Mouse (Mus musculus) T-cell, adult 66 days (primary cell): ENCODE measurements around the gene Fxyd2. TPM values are rescaled to one million over a fixed set of nuclear protein-coding genes. Genes with fewer than 3 reads are reported as not detected.

Source experiments
- total RNA-seq, 2 experiments: library from RNA; stranded (reverse); gene quantifications; 3 replicates in 1 of 2; 4 replicates in 1 of 2; pipeline ENCODE4 v1.2.4; 2023

Fxyd2 gene
- total RNA-seq, result not detected

DNA sequence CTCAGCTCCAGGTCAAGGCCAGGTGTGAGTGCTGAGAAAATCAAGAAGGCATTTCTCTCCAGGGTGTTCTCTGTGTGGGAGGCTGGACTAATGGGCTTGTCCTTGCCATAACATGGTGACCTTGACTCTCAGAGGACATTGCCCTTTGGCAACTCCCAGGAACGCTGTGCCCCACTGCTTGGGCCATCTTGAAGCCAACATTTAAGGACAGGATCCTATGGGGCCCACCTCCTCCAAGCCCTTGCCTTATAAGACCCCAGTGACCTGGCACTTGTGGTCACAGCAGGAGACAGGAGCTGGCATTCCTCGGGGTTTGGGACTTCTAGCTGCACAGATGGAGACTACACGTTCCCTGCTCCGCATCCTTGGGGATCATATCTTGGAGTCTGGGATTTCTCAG lies at the start of gene Fxyd2:
Gene Fxyd2, plus strand, starts transcription at position 236 of the 400 bp plus-strand sequence.

DNA sequence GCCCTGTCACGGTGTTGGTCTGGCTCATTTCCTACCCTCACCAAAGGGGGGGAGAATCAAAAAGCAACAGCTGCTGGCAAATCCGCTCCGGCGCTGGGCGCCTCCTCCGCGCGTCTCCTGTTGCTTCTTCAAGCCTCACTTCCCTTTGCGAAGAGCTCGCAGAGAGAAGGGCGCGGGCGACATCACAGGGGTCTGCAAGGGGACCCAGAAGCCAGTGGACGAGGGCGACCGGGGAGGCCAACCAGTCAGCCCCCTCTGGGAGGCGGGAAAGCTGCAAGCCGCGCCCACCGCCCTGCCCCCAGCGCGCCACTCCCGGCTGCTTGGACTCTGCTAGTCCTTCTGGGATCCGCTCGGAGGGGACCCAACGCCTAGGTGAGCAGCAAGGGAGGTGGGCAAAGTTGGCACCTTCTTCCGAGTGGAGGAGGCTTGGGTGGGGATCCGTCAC lies 29.3 kb upstream of the Fxyd2 start, which contains the start of gene Fxyd6:
Gene Fxyd6, plus strand, starts transcription at position 69 of the 445 bp plus-strand sequence.

DNA sequence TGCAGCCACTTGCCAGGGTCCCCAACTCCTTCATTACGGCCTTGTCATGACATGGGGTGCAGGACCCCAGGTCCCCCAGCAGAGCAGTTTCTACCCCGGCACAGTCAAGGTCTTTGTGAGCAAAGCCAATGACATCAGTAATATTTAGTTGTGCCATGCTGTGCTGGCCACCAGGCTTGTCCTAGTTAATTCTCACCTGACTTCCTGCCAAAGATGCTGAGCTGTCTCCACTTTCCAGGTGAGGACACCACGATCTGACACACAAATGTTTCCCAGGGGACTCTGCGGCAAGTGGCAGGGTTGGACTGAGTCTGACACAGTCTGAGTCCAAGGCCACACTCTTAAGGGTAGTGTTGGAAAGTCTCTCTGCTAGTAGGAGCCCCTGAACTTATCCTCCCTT lies 27.0 kb downstream of the Fxyd2 start, which contains the start of gene Dscaml1:
Gene Dscaml1, plus strand, starts transcription at position 173 of the 400 bp plus-strand sequence.

Other genes starting within 250 kb of the Fxyd2 start
- under 1 TPM in 1 of 2 experiments, not detected in 1; 0.44 TPM for gene BC049352, start 217.7 kb upstream of the Fxyd2 start, total RNA-seq
- not detected for gene Tmprss4, start 195.6 kb upstream of the Fxyd2 start, total RNA-seq
- 10 to 100 TPM; 20.2 to 24.7 TPM for gene Il10ra, start 130.5 kb upstream of the Fxyd2 start, total RNA-seq
- under 1 TPM; 0.18 to 0.61 TPM for gene Tmprss13, start 80.6 kb upstream of the Fxyd2 start, total RNA-seq
- under 1 TPM in 1 of 2 experiments, not detected in 1; 0.50 TPM for gene Fxyd6, start 29.5 kb upstream of the Fxyd2 start, total RNA-seq
- not detected for gene Dscaml1, start 27.0 kb downstream of the Fxyd2 start, total RNA-seq